Mouse (Mus musculus) MEL (cell line): ENCODE measurements around the gene Slc1a3.

Experiments used
- CTCF ChIP-seq, 3 experiments: IDR thresholded peaks in 2 of 3; conservative IDR thresholded peaks in 1 of 3; 2 replicates each; pipeline ENCODE4 v1.5.1; 2011 to 2012; ENCODE audit warnings: low read length in 3 of 3, low read depth in 2 of 3, mild to moderate bottlenecking in 2 of 3, improper control_type of control experiment in 1 of 3, inconsistent platforms in 1 of 3, mixed read lengths in 1 of 3, moderate library complexity in 1 of 3; ENCODE audit not compliant: control insufficient read depth in 1 of 3, insufficient read depth in 1 of 3, poor library complexity in 1 of 3, severe bottlenecking in 1 of 3
- EP300 ChIP-seq, 2 experiments: IDR thresholded peaks; 2 replicates each; pipeline ENCODE4 v1.6.1; 2011; ENCODE audit warnings: improper control_type of control experiment in 2 of 2, low read length in 2 of 2, low read depth in 1 of 2, mild to moderate bottlenecking in 1 of 2
- JUND ChIP-seq: IDR thresholded peaks from 2 replicates; pipeline ENCODE4 v1.6.1; 2011; ENCODE audit warnings: low read depth, mild to moderate bottlenecking, improper control_type of control experiment, low read length
- RAD21 ChIP-seq: IDR thresholded peaks from 2 replicates; pipeline ENCODE4 v1.6.1; 2011; ENCODE audit warnings: mild to moderate bottlenecking, low read depth, low read length, improper control_type of control experiment

GRCm38 (mm10) chr15:8711630-8712310, 1.2 kb upstream of the Slc1a3 start:
- no peak for TF ChIP-seq CTCF (IDR thresholded peaks at IDR 0.05 in 2 of 3, conservative IDR thresholded peaks at IDR 0.05 in 1 of 3; ENCODE audit: control insufficient read depth in 1 of 3, insufficient read depth in 1 of 3, low read depth in 2 of 3, low read length in 3 of 3, poor library complexity in 1 of 3, severe bottlenecking in 1 of 3)
- TF ChIP-seq EP300 (IDR thresholded peaks at IDR 0.05; ENCODE audit: low read depth in 1 of 2, low read length in 2 of 2) = no peak
- no peak for TF ChIP-seq JUND
- TF ChIP-seq RAD21 = no peak
